Mouse (Mus musculus) myocyte (in vitro differentiated cells): ENCODE data around the gene Ptprg. TPM values are rescaled to one million over a fixed set of nuclear protein-coding genes. Genes with fewer than 3 reads are reported as not detected.
"Not testable (repeated sequence)": the region's sequence is repeated elsewhere in the genome, so short reads cannot be mapped to it uniquely, and the experiment has no call there.

Experiments
- H3K27me3 ChIP-seq: one replicate; pipeline ENCODE4 v1.6.1; 2011; ENCODE audit not compliant: control insufficient read depth, insufficient read depth, insufficient read length
- H3K36me3 ChIP-seq: one replicate; pipeline ENCODE4 v1.6.1; 2011; ENCODE audit not compliant: control insufficient read depth, insufficient read depth
- H3K4me2 ChIP-seq: one replicate; pipeline ENCODE4 v1.6.1; 2011; ENCODE audit warnings: low read depth, control low read depth
- H3K4me3 ChIP-seq: one replicate; pipeline ENCODE4 v1.5.1; 2011; ENCODE audit warnings: mild to moderate bottlenecking, control low read depth, moderate library complexity
- H3K79me2 ChIP-seq: one replicate; pipeline ENCODE4 v1.6.1; 2011; ENCODE audit not compliant: control insufficient read depth, insufficient read depth
- H3ac ChIP-seq: one replicate; pipeline ENCODE4 v1.6.1; 2011; ENCODE audit not compliant: control insufficient read depth, insufficient read length
- CEBPB ChIP-seq: IDR thresholded peaks from 2 replicates; pipeline ENCODE4 v1.6.1; 2011; ENCODE audit warnings: mild to moderate bottlenecking, moderate library complexity; ENCODE audit not compliant: poor library complexity, insufficient read depth, severe bottlenecking
- E2F4 ChIP-seq: IDR thresholded peaks from one replicate; pipeline ENCODE4 v1.6.1; 2011; ENCODE audit warnings: mild to moderate bottlenecking, control low read depth, moderate library complexity; ENCODE audit not compliant: insufficient read depth
- MAX ChIP-seq: IDR thresholded peaks from one replicate; pipeline ENCODE4 v1.6.1; 2011; ENCODE audit warnings: low read depth, mild to moderate bottlenecking, control low read depth
- MYOD1 ChIP-seq, 3 experiments: IDR thresholded peaks; one replicate each; pipeline ENCODE4 v1.6.1; 2011; ENCODE audit warnings: control low read depth in 2 of 3, low read depth in 2 of 3, mild to moderate bottlenecking in 2 of 3, moderate library complexity in 1 of 3; ENCODE audit not compliant: insufficient read length in 2 of 3, control insufficient read depth in 1 of 3
- MYOG ChIP-seq, 3 experiments: IDR thresholded peaks; one replicate each; pipeline ENCODE4 v1.6.1; 2011; ENCODE audit warnings: control low read depth in 2 of 3, low read depth in 2 of 3, mild to moderate bottlenecking in 2 of 3; ENCODE audit not compliant: insufficient read length in 2 of 3, control insufficient read depth in 1 of 3, insufficient read depth in 1 of 3
- POLR2A ChIP-seq: IDR thresholded peaks from one replicate; pipeline ENCODE4 v1.6.1; 2011; ENCODE audit warnings: low read depth, mild to moderate bottlenecking, control low read depth, moderate library complexity; ENCODE audit not compliant: insufficient read length
- POLR2AphosphoS2 ChIP-seq: IDR thresholded peaks from one replicate; pipeline ENCODE4 v1.6.1; 2011; ENCODE audit warnings: low read depth, control low read depth; ENCODE audit not compliant: insufficient read length
- REST ChIP-seq: IDR thresholded peaks from one replicate; pipeline ENCODE4 v1.6.1; 2011; ENCODE audit warnings: mild to moderate bottlenecking, control low read depth, moderate library complexity; ENCODE audit not compliant: insufficient read depth, insufficient read length
- SRF ChIP-seq: IDR thresholded peaks from one replicate; pipeline ENCODE4 v1.6.1; 2011; ENCODE audit warnings: low read depth; ENCODE audit not compliant: control insufficient read depth, insufficient read length
- TCF12 ChIP-seq: IDR thresholded peaks from one replicate; pipeline ENCODE4 v1.6.1; 2011; ENCODE audit warnings: mild to moderate bottlenecking, control low read depth; ENCODE audit not compliant: poor library complexity, insufficient read depth, severe bottlenecking
- TCF3 ChIP-seq: IDR thresholded peaks from one replicate; pipeline ENCODE4 v1.6.1; 2011; ENCODE audit warnings: low read depth, control low read depth; ENCODE audit not compliant: insufficient read length
- USF1 ChIP-seq: IDR thresholded peaks from one replicate; pipeline ENCODE4 v1.6.1; 2011; ENCODE audit warnings: low read depth, mild to moderate bottlenecking, control low read depth, moderate library complexity
- polyA plus RNA-seq: library from polyadenylated mRNA; unstranded; fragments of >200 nt; fragmentation: generic; extraction: Trizol; gene quantifications from one replicate; pipeline ENCODE4 v1.2.1, GENCODE M21; 2012; ENCODE audit warnings: missing spikeins

Gene Ptprg
- polyA plus RNA-seq, 1 experiment = 14.4 TPM

- TF ChIP-seq CEBPB = no peak
- no peak for TF ChIP-seq MYOG (IDR thresholded peaks at IDR 0.05; ENCODE audit: control insufficient read depth in 1 of 3, insufficient read depth in 1 of 3, insufficient read length in 2 of 3, low read depth in 2 of 3)
- TF ChIP-seq USF1 = no peak
- TF ChIP-seq REST = no peak
- no peak for TF ChIP-seq MYOD1 (IDR thresholded peaks at IDR 0.05; ENCODE audit: control insufficient read depth in 1 of 3, insufficient read length in 2 of 3, low read depth in 2 of 3)
- TF ChIP-seq SRF = no peak
- TF ChIP-seq TCF3 = no peak
- TF ChIP-seq MAX = no peak
- no peak for TF ChIP-seq TCF12
- TF ChIP-seq E2F4 = no peak
- TF ChIP-seq POLR2A = no peak
- no peak for TF ChIP-seq POLR2AphosphoS2
- H3ac ChIP-seq = no peak overlapping the region
- H3K36me3 ChIP-seq = no peaks in the 10 kb centered on the region
- no peak overlapping the region for H3K4me2 ChIP-seq
- H3K4me3 ChIP-seq = no peak overlapping the region
- no peaks in the 10 kb centered on the region for H3K27me3 ChIP-seq
- no peaks in the 10 kb centered on the region for H3K79me2 ChIP-seq
These were observed 504.5 kb downstream of the Ptprg start for GRCm38 (mm10) chr14:12057856-12058255.

- no peak overlapping the region for H3K4me3 ChIP-seq
- no peak overlapping the region for H3ac ChIP-seq
- H3K27me3 ChIP-seq = no peaks in the 10 kb centered on the region
- no peaks in the 10 kb centered on the region for H3K36me3 ChIP-seq
- TF ChIP-seq REST (no peak), TCF3 (no peak), MYOD1 (IDR thresholded peaks at IDR 0.05; ENCODE audit: control insufficient read depth in 1 of 3, insufficient read length in 2 of 3, low read depth in 2 of 3) (no peak), TCF12 (no peak), SRF (no peak), POLR2AphosphoS2 (no peak), MYOG (IDR thresholded peaks at IDR 0.05; ENCODE audit: control insufficient read depth in 1 of 3, insufficient read depth in 1 of 3, insufficient read length in 2 of 3, low read depth in 2 of 3) (no peak), POLR2A (no peak), E2F4 (no peak), CEBPB (no peak), MAX (no peak)
- no peak overlapping the region for H3K4me2 ChIP-seq
- H3K79me2 ChIP-seq = no peaks in the 10 kb centered on the region
These were observed 505.8 kb downstream of the Ptprg start for GRCm38 (mm10) chr14:12059149-12059548.

- not testable (repeated sequence) for H3K4me3 ChIP-seq, H3K79me2 ChIP-seq, H3K4me2 ChIP-seq, H3K36me3 ChIP-seq, H3ac ChIP-seq, H3K27me3 ChIP-seq
These were observed 508.0 kb downstream of the Ptprg start for GRCm38 (mm10) chr14:12061313-12061712.

GRCm38 (mm10) chr14:12062628-12063360 lies 509.5 kb downstream of the Ptprg start:
- Histone ChIP-seq H3K4me3 (no peak overlapping the region), H3ac (no peak overlapping the region), H3K4me2 (no peak overlapping the region), H3K36me3 (no peaks in the 10 kb centered on the region), H3K27me3 (no peaks in the 10 kb centered on the region), H3K79me2 (no peaks in the 10 kb centered on the region)
- TF ChIP-seq POLR2AphosphoS2 (no peak), MYOG (IDR thresholded peaks at IDR 0.05; ENCODE audit: control insufficient read depth in 1 of 3, insufficient read depth in 1 of 3, insufficient read length in 2 of 3, low read depth in 2 of 3) (no peak), SRF (no peak), REST (no peak), E2F4 (no peak), TCF3 (no peak), USF1 (no peak), CEBPB (no peak), MAX (no peak), MYOD1 (IDR thresholded peaks at IDR 0.05; ENCODE audit: control insufficient read depth in 1 of 3, insufficient read length in 2 of 3, low read depth in 2 of 3) (no peak), TCF12 (no peak), POLR2A (no peak)

GRCm38 (mm10) chr14:12065001-12065400 lies 511.7 kb downstream of the Ptprg start:
- no peaks in the 10 kb centered on the region for H3K27me3 ChIP-seq
- no peaks in the 10 kb centered on the region for H3K79me2 ChIP-seq
- H3K36me3 ChIP-seq = no peaks in the 10 kb centered on the region
- no peak overlapping the region for H3K4me3 ChIP-seq
- H3ac ChIP-seq = no peak overlapping the region
- no peak overlapping the region for H3K4me2 ChIP-seq
- TF ChIP-seq POLR2A (no peak), MAX (no peak), TCF12 (no peak), TCF3 (no peak), USF1 (no peak), REST (no peak), CEBPB (no peak), SRF (no peak), MYOD1 (IDR thresholded peaks at IDR 0.05; ENCODE audit: control insufficient read depth in 1 of 3, insufficient read length in 2 of 3, low read depth in 2 of 3) (no peak), POLR2AphosphoS2 (no peak), E2F4 (no peak), MYOG (IDR thresholded peaks at IDR 0.05; ENCODE audit: control insufficient read depth in 1 of 3, insufficient read depth in 1 of 3, insufficient read length in 2 of 3, low read depth in 2 of 3) (no peak)
